Comparison of ENCODE assay signal across 22 mouse cellular contexts in genomic region chr10:25051368-25051874, GRCm38 (mm10).
A peak's percentile ranks its signal among the peaks of the same experiment; 100 is the strongest.
DNase-seq lines count a peak whose midpoint lies in the region; ATAC-seq lines count a peak whose summit lies in the region.
"Had no signal": no experiment of that assay in that cellular context is flagged by ENCODE, and none has a peak within 500 bp of the region (broad histone marks: within the 10 kb centered on the region; RNA-seq: fewer than 3 reads in every experiment).

No protein-coding gene starts in this region.

- H3K9ac ChIP-seq in neural tube, embryonic 15.5 days (replicated peaks): no peak overlapping the region
- H3K9ac ChIP-seq: embryonic facial prominence, embryonic 13.5 days; embryonic facial prominence, embryonic 15.5 days; forebrain, embryonic 12.5 days had no signal

- no peak for ATAC-seq in neural tube, embryonic 15.5 days (ENCODE audit: low FRiP score)
- ATAC-seq: CD4-positive, CD25-positive, alpha-beta regulatory T cell, adult 4 months; forebrain, embryonic 14.5 days; forebrain, embryonic 16.5 days had no signal

- no peak overlapping the region for H3K27ac ChIP-seq in neural tube, embryonic 15.5 days (replicated peaks)
- H3K27ac ChIP-seq in hindbrain, embryonic 10.5 days: no peak overlapping the region
- H3K27ac ChIP-seq: embryonic facial prominence, embryonic 13.5 days; embryonic facial prominence, embryonic 15.5 days; forebrain, embryonic 10.5 days; forebrain, embryonic 12.5 days had no signal

- H3K9me3 ChIP-seq in neural tube, embryonic 15.5 days (replicated peaks): 0 out of 2 replicates have a peak, but pooled peaks cover 3% of the 10 kb centered on the region
- H3K9me3 ChIP-seq in hindbrain, embryonic 10.5 days: peaks cover 4% of the 10 kb centered on the region; the same call in 1 of the 2 replicates
- H3K9me3 ChIP-seq: embryonic facial prominence, embryonic 13.5 days; embryonic facial prominence, embryonic 15.5 days; forebrain, embryonic 12.5 days had no signal

- no peaks in the 10 kb centered on the region for H3K27me3 ChIP-seq in neural tube, embryonic 15.5 days (replicated peaks)
- no peaks in the 10 kb centered on the region for H3K27me3 ChIP-seq in hindbrain, embryonic 10.5 days (ENCODE audit: insufficient read depth, poor library complexity, severe bottlenecking)
- H3K27me3 ChIP-seq: embryonic facial prominence, embryonic 13.5 days; embryonic facial prominence, embryonic 15.5 days; forebrain, embryonic 12.5 days had no signal

- peak; percentile 1 for DNase-seq in cerebellum, adult 9-11 months
- DNase-seq in cerebellum, postnatal 4 days (ENCODE audit: low spot score in 2 of 2): no peak
- peak; percentile 6 for DNase-seq in neural tube, embryonic 10.5 days (ENCODE audit: extremely low spot score, low spot score)
- no peak for DNase-seq in hindbrain, embryonic 10.5 days (ENCODE audit: low spot score)
- DNase-seq: adrenal gland, adult 2 months; adrenal gland, postnatal 10 days; adrenal gland, postnatal 25 days; B cell, adult 2 months; cerebellum, adult 11 months; cerebellum, adult 8-10 months; cerebellum, postnatal 10 days; cerebellum, postnatal 25 days; embryo, embryonic 11 days had no signal

- no peaks in the 10 kb centered on the region for H3K4me1 ChIP-seq in neural tube, embryonic 15.5 days
- H3K4me1 ChIP-seq in hindbrain, embryonic 10.5 days (replicated peaks): no peaks in the 10 kb centered on the region
- H3K4me1 ChIP-seq: embryonic facial prominence, embryonic 13.5 days; embryonic facial prominence, embryonic 15.5 days; forebrain, embryonic 10.5 days; forebrain, embryonic 12.5 days had no signal

- no peak overlapping the region for H3K4me2 ChIP-seq in neural tube, embryonic 15.5 days
- H3K4me2 ChIP-seq: embryonic facial prominence, embryonic 13.5 days; embryonic facial prominence, embryonic 15.5 days; forebrain, embryonic 12.5 days had no signal

- no peak overlapping the region for H3K4me3 ChIP-seq in neural tube, embryonic 15.5 days (replicated peaks)
- no peak overlapping the region for H3K4me3 ChIP-seq in hindbrain, embryonic 10.5 days
- H3K4me3 ChIP-seq: embryonic facial prominence, embryonic 13.5 days; embryonic facial prominence, embryonic 15.5 days; erythroblast, embryonic 14.5 days; forebrain, embryonic 10.5 days; forebrain, embryonic 12.5 days had no signal

- no peaks in the 10 kb centered on the region for H3K36me3 ChIP-seq in neural tube, embryonic 15.5 days
- no peaks in the 10 kb centered on the region for H3K36me3 ChIP-seq in hindbrain, embryonic 10.5 days
- H3K36me3 ChIP-seq: embryonic facial prominence, embryonic 13.5 days; embryonic facial prominence, embryonic 15.5 days; forebrain, embryonic 10.5 days; forebrain, embryonic 12.5 days had no signal

- 81% methylated on average over 5 of the region's 5 CpGs for WGBS in neural tube, embryonic 15.5 days
- 82% methylated on average over 5 of the region's 5 CpGs for WGBS in hindbrain, embryonic 10.5 days

Comparison
In these comparisons a context has a peak if more than half of its experiments do, and no peak if none do; other contexts are left out.
1. DNase-seq: peak in cerebellum, adult 9-11 months (single experiment) and neural tube, embryonic 10.5 days (single experiment); none in cerebellum, postnatal 4 days (0 of 2) and hindbrain, embryonic 10.5 days (single experiment).